Mouse (Mus musculus) intestine, embryonic 16.5 days (tissue): Measurements from ENCODE around the gene Extl2. TPM values are rescaled to one million over a fixed set of nuclear protein-coding genes. Genes with fewer than 3 reads are reported as not detected.
A peak's percentile ranks its signal among the peaks of the same experiment; 100 is the strongest.

ENCODE experiments used
- ATAC-seq: fragments of 200-750 bp; cut with Nextera tagmentation; 2 replicates; pipeline ENCODE4 v1.8.0; 2017; ENCODE audit warnings: moderate TSS enrichment, moderate library complexity
- H3K27ac ChIP-seq: fragments of 300-500 bp; sonication (generic); 2 replicates; pipeline ENCODE4 v1.5.1; 2014; ENCODE audit warnings: mild to moderate bottlenecking, low read length
- H3K27me3 ChIP-seq: fragments of 300-500 bp; sonication (generic); replicated peaks from 2 replicates; pipeline ENCODE4 v1.6.1; 2014; ENCODE audit warnings: low read length, control low read depth, mixed read lengths; ENCODE audit not compliant: control insufficient read depth, insufficient read depth
- H3K36me3 ChIP-seq: fragments of 300-500 bp; sonication (generic); 2 replicates; pipeline ENCODE4 v1.6.1; 2014; ENCODE audit warnings: low read length, control low read depth; ENCODE audit not compliant: control insufficient read depth, insufficient read depth
- H3K4me1 ChIP-seq: fragments of 300-500 bp; sonication (generic); 2 replicates; pipeline ENCODE4 v1.6.1; 2014; ENCODE audit warnings: low read length, control low read depth, mixed read lengths; ENCODE audit not compliant: control insufficient read depth, insufficient read depth
- H3K4me2 ChIP-seq: fragments of 300-500 bp; sonication (generic); 2 replicates; pipeline ENCODE4 v1.6.1; 2014; ENCODE audit warnings: low read depth, low read length, control low read depth
- H3K4me3 ChIP-seq: fragments of 300-500 bp; sonication (generic); 2 replicates; pipeline ENCODE4 v1.5.1; 2014; ENCODE audit warnings: mild to moderate bottlenecking, low read length
- H3K9ac ChIP-seq: fragments of 300-500 bp; sonication (generic); 2 replicates; pipeline ENCODE4 v1.6.1; 2014; ENCODE audit warnings: low read depth, low read length
- H3K9me3 ChIP-seq: fragments of 300-500 bp; sonication (generic); 2 replicates; pipeline ENCODE4 v1.6.1; 2016; ENCODE audit warnings: low read length, control low read depth; ENCODE audit not compliant: control insufficient read depth
- WGBS: fragments of 180-500 bp; shearing (Covaris S2); extraction: QIAGEN DNeasy Blood & Tissue Kit; methylation state at CpG from one replicate; pipeline ENCODE4 v1.1.7; 2014; 5-methylcytosine and 5-hydroxymethylcytosine counted together
- polyA plus RNA-seq: library from polyadenylated mRNA; unstranded; fragments of >200 nt; fragmentation: Nextera tagmentation; extraction: Ambion mirVana; gene quantifications from 2 replicates; pipeline ENCODE4 v1.2.1, GENCODE M21; 2015

Extl2 gene
- polyA plus RNA-seq, 1 experiment from 2014 or later = 17.0 TPM

GRCm38 (mm10) chr3:116024669-116025068 lies 17.4 kb downstream of the Extl2 start:
- WGBS = 84% methylated on average over 5 of the region's 5 CpGs
- Histone ChIP-seq H3K4me2 (no peak overlapping the region), H3K9ac (no peak overlapping the region), H3K36me3 (0 out of 2 replicates have a peak, but pooled peaks cover 2% of the 10 kb centered on the region), H3K4me1 (no peaks in the 10 kb centered on the region), H3K9me3 (no peaks in the 10 kb centered on the region), H3K4me3 (no peak overlapping the region), H3K27ac (no peak overlapping the region), H3K27me3 (no peaks in the 10 kb centered on the region)
- ATAC-seq = no peak

DNA sequence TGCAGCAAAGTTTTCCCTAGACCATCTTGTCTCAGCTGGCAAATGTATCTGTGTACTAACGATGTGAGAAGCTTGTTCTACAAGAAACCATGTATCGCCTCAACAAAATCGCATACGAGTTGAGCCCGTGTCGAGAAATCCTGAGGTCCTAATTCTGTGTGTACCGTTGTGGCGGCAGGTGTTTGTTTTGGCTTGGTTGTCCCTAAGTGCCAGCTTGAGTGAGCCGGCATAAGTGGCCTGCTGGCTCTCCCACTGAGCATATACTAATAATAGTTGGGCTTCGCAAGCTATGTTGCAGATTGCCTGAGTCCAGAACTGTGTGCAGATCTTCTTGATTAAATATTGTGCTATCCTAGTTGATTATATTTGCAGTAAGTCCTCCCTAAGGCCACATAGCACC lies 18.4 kb downstream of the Extl2 start:
- Histone ChIP-seq H3K4me1 (no peaks in the 10 kb centered on the region), H3K36me3 (0 out of 2 replicates have a peak, but pooled peaks cover 2% of the 10 kb centered on the region), H3K4me3 (no peak overlapping the region), H3K9ac (no peak overlapping the region), H3K4me2 (no peak overlapping the region), H3K27me3 (no peaks in the 10 kb centered on the region), H3K9me3 (no peaks in the 10 kb centered on the region), H3K27ac (no peak overlapping the region)
- 94% methylated on average over 10 of the region's 10 CpGs for WGBS
- no peak for ATAC-seq

DNA sequence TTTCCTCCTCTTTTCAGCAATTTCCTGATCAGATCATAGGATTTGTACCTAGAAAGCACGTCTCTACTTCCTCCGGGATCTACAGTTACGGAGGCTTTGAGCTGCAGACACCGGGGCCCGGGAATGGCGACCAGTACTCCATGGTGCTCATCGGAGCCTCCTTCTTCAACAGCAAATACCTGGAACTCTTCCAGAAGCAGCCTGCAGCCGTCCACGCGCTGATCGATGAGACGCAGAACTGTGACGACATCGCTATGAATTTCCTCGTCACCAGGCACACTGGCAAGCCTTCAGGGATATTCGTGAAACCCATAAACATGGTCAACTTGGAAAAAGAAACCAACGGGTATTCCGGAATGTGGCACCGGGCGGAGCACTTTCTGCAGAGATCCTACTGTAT lies 19.7 kb downstream of the Extl2 start:
- Histone ChIP-seq H3K4me1 (no peaks in the 10 kb centered on the region), H3K4me3 (no peak overlapping the region), H3K4me2 (no peak overlapping the region), H3K36me3 (0 out of 2 replicates have a peak, but pooled peaks cover 2% of the 10 kb centered on the region), H3K27me3 (no peaks in the 10 kb centered on the region), H3K9me3 (no peaks in the 10 kb centered on the region), H3K9ac (no peak overlapping the region), H3K27ac (no peak overlapping the region)
- whole genome bisulfite sequencing = 94% methylated on average over 20 of the region's 20 CpGs
- no peak for ATAC-seq

DNA sequence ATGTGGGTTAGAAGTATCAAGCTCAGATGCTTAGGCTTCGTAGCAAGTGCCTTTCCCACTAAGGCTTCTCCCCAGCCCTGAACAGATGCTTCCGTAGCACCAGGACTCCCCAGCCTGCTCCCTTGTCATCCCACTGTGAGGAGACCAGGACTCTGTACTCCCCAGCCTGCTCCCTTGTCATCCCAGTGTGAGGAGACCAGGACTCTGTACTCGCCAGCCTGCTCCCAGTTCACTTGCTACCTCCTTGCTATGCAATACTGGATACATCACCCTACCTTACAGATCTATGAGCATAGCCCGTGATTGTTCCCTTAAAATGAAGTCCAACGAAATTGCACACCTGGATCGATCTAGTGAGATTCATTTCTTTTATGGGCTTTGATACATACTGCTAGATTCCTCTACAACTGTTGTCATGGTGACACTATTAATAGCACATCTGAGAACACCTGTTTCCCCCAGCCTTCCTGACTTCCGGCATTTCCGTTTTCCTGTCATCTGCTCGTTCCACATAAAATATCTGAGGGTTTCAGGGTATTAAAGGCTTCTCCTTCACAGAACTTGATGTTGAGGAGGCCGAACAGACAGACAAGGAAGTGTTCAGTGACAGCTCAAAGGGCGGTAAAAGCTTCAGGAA lies 23.0 kb downstream of the Extl2 start:
- Histone ChIP-seq H3K27ac (no peak overlapping the region), H3K4me1 (no peaks in the 10 kb centered on the region), H3K9ac (no peak overlapping the region), H3K4me2 (no peak overlapping the region), H3K4me3 (no peak overlapping the region), H3K27me3 (no peaks in the 10 kb centered on the region), H3K9me3 (no peaks in the 10 kb centered on the region), H3K36me3 (0 out of 2 replicates have a peak, but pooled peaks cover 2% of the 10 kb centered on the region)
- ATAC-seq = no peak
- WGBS = 65% methylated on average over 11 of the region's 11 CpGs

- Histone ChIP-seq H3K4me2 (no peak overlapping the region), H3K9me3 (no peaks in the 10 kb centered on the region), H3K36me3 (no peaks in the 10 kb centered on the region), H3K4me1 (no peaks in the 10 kb centered on the region), H3K9ac (no peak overlapping the region), H3K27ac (no peak overlapping the region), H3K4me3 (no peak overlapping the region), H3K27me3 (no peaks in the 10 kb centered on the region)
- WGBS = 56% methylated on average over 6 of the region's 6 CpGs
- ATAC-seq = peak; percentile 33; the same call in 1 of the 2 replicates
Observed at GRCm38 (mm10) chr3:116033218-116033870, 26.1 kb downstream of the Extl2 start.

DNA sequence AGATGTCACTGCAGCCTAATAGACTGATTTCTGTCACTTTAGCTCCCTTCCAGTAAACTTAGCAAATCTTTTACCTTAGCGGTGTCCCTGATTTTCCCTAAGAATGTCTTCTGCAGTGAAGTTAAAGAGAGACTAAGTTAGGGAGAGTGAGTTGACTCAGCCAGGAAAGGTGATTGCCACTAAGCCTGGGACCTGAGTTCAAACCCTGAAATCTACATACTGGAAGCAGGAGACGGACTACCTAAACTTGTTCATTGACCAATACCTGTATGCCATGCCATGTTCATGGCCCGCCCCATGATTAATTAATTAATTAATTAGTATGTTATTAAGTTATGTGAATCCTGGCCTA lies 26.6 kb downstream of the Extl2 start:
- Histone ChIP-seq H3K27me3 (no peaks in the 10 kb centered on the region), H3K9me3 (no peaks in the 10 kb centered on the region), H3K27ac (no peak overlapping the region), H3K4me2 (no peak overlapping the region), H3K4me3 (no peak overlapping the region), H3K36me3 (no peaks in the 10 kb centered on the region), H3K9ac (no peak overlapping the region), H3K4me1 (no peaks in the 10 kb centered on the region)
- ATAC-seq = no peak
- 61% methylated on average over 3 of the region's 3 CpGs for WGBS

DNA sequence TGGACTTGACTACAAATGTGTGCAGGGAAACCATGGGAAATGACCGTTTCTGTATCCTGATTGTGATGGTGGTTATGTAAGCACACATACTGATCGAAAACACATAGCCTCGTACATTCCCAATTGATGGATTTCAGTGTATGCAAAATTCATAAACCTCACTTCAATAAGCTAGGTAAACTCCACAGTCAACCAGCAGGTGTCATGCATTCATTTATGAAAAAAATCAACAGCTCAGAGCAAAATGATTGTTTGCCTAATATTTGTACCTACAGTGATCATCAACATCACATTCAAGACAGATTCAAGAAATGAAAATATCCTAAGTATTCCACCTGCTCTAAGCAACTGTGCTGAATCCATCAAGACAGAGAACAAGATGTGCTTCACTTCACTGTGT lies 33.5 kb downstream of the Extl2 start:
- H3K9ac ChIP-seq = no peak overlapping the region
- no peaks in the 10 kb centered on the region for H3K27me3 ChIP-seq
- no peaks in the 10 kb centered on the region for H3K36me3 ChIP-seq
- H3K4me2 ChIP-seq = no peak overlapping the region
- H3K4me3 ChIP-seq = no peak overlapping the region
- ATAC-seq = no peak
- no peaks in the 10 kb centered on the region for H3K4me1 ChIP-seq
- H3K27ac ChIP-seq = no peak overlapping the region
- 77% methylated on average over 3 of the region's 3 CpGs for WGBS
- no peaks in the 10 kb centered on the region for H3K9me3 ChIP-seq

- H3K9me3 ChIP-seq = no peaks in the 10 kb centered on the region
- no peak overlapping the region for H3K4me3 ChIP-seq
- no peaks in the 10 kb centered on the region for H3K27me3 ChIP-seq
- no peak overlapping the region for H3K9ac ChIP-seq
- WGBS = 81% methylated on average over 2 of the region's 2 CpGs
- H3K4me2 ChIP-seq = no peak overlapping the region
- no peaks in the 10 kb centered on the region for H3K36me3 ChIP-seq
- no peak overlapping the region for H3K27ac ChIP-seq
- ATAC-seq = no peak
- H3K4me1 ChIP-seq = no peaks in the 10 kb centered on the region
Observed at GRCm38 (mm10) chr3:116046000-116046399, 38.7 kb downstream of the Extl2 start.

DNA sequence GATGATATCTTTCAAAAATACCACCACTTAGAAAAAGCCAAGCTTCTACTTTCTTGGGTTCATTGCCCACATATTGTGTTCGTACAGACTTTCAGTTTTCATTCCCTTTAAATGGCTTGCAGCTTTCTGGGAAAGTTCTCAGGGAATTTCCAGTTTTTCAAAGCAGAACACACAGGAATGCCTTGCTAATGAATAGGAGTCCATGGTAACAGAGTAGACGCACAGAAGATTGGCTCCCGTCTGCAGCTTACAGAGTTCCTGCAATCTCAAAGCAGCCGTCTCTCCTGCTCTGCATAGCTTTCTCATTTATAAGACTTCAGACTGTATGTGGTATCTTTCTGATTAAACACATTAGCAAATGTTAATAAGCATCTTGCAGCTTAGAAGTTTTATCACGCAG lies 39.8 kb downstream of the Extl2 start:
- WGBS = 54% methylated on average over 5 of the region's 5 CpGs
- no peak for ATAC-seq
- H3K9me3 ChIP-seq = no peaks in the 10 kb centered on the region
- H3K27me3 ChIP-seq = no peaks in the 10 kb centered on the region
- no peak overlapping the region for H3K4me3 ChIP-seq
- no peaks in the 10 kb centered on the region for H3K36me3 ChIP-seq
- no peak overlapping the region for H3K9ac ChIP-seq
- no peaks in the 10 kb centered on the region for H3K4me1 ChIP-seq
- H3K27ac ChIP-seq = no peak overlapping the region
- no peak overlapping the region for H3K4me2 ChIP-seq

DNA sequence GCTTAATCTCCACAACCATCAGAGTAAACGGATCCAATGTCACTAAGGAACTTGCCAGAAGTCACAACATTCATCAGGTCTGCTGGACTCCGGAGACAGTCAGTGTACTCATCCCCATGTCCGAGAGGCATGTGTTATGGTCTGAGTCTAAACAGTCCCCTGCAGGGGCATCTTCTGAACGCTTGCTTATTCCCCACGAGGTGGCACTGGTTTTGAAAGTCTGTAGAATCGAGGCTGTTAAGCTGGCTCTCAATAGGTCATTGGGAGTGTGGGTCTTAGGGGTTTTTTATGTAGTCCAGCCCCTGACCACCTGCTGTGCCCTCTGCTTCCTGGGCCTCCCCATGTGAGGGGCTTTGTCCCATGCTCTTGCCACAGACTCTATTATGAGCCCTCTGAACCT lies 49.8 kb downstream of the Extl2 start:
- Histone ChIP-seq H3K4me2 (no peak overlapping the region), H3K9ac (no peak overlapping the region), H3K36me3 (no peaks in the 10 kb centered on the region), H3K4me1 (no peaks in the 10 kb centered on the region), H3K27me3 (no peaks in the 10 kb centered on the region), H3K9me3 (no peaks in the 10 kb centered on the region), H3K27ac (no peak overlapping the region), H3K4me3 (no peak overlapping the region)
- WGBS = 53% methylated on average over 6 of the region's 6 CpGs
- ATAC-seq = no peak
